Mouse (Mus musculus) C2C12 (cell line): ENCODE measurements around the gene Flrt1. TPM values are rescaled to one million over a fixed set of nuclear protein-coding genes. Genes with fewer than 3 reads are reported as not detected.

ENCODE experiments used
- H3K27me3 ChIP-seq: one replicate; pipeline ENCODE4 v1.6.1; 2011; ENCODE audit not compliant: control insufficient read depth, insufficient read depth, insufficient read length
- H3K36me3 ChIP-seq: one replicate; pipeline ENCODE4 v1.6.1; 2011; ENCODE audit not compliant: control insufficient read depth, insufficient read depth
- H3K4me3 ChIP-seq: one replicate; pipeline ENCODE4 v1.5.1; 2011; ENCODE audit warnings: mild to moderate bottlenecking, control low read depth; ENCODE audit not compliant: poor library complexity, insufficient read depth, severe bottlenecking
- H3K79me2 ChIP-seq: one replicate; pipeline ENCODE4 v1.6.1; 2011; ENCODE audit not compliant: control insufficient read depth, insufficient read depth
- H3K79me3 ChIP-seq: one replicate; pipeline ENCODE4 v1.6.1; 2011; ENCODE audit warnings: low read depth, control low read depth
- H3ac ChIP-seq: one replicate; pipeline ENCODE3; 2011; ENCODE audit warnings: low read depth; ENCODE audit not compliant: control insufficient read depth, insufficient read length
- CEBPB ChIP-seq: IDR thresholded peaks from one replicate; pipeline ENCODE4 v1.6.1; 2011; ENCODE audit warnings: low read depth, mild to moderate bottlenecking, control low read depth, moderate library complexity
- CTCF ChIP-seq: IDR thresholded peaks from one replicate; pipeline ENCODE4 v1.5.1; 2011; ENCODE audit not compliant: control insufficient read depth, insufficient read depth, insufficient read length
- FOSL1 ChIP-seq: IDR thresholded peaks from one replicate; pipeline ENCODE4 v1.8.0; 2011; ENCODE audit warnings: mild to moderate bottlenecking, low read length; ENCODE audit not compliant: poor library complexity, insufficient read depth, severe bottlenecking
- MAX ChIP-seq: IDR thresholded peaks from one replicate; pipeline ENCODE4 v1.6.1; 2011; ENCODE audit warnings: mild to moderate bottlenecking, control low read depth
- MYOD1 ChIP-seq: IDR thresholded peaks from one replicate; pipeline ENCODE4 v1.6.1; 2011; ENCODE audit warnings: low read depth; ENCODE audit not compliant: control insufficient read depth, insufficient read length
- MYOG ChIP-seq: IDR thresholded peaks from one replicate; pipeline ENCODE4 v1.6.1; 2011; ENCODE audit not compliant: control insufficient read depth, insufficient read length; ENCODE audit errors: extremely low read depth
- USF1 ChIP-seq: IDR thresholded peaks from one replicate; pipeline ENCODE4 v1.6.1; 2011; ENCODE audit warnings: low read depth, mild to moderate bottlenecking, control low read depth, moderate library complexity
- polyA plus RNA-seq: library from polyadenylated mRNA; unstranded; fragments of >200 nt; fragmentation: generic; extraction: Trizol; gene quantifications from one replicate; pipeline ENCODE4 v1.2.1, GENCODE M21; 2012; ENCODE audit warnings: missing spikeins

Gene Flrt1
- polyA plus RNA-seq, 1 experiment, result 0.08 TPM

- Histone ChIP-seq H3K4me3 (no peak overlapping the region), H3K79me2 (no peaks in the 10 kb centered on the region), H3ac (no peak overlapping the region), H3K27me3 (no peaks in the 10 kb centered on the region), H3K79me3 (no peaks in the 10 kb centered on the region), H3K36me3 (no peaks in the 10 kb centered on the region)
- no peak for TF ChIP-seq MYOG
- TF ChIP-seq MYOD1, result peak; percentile 62
- no peak for TF ChIP-seq CTCF
- peak; percentile 80 for TF ChIP-seq MAX
- peak; percentile 45 for TF ChIP-seq USF1
- TF ChIP-seq CEBPB, result no peak
- TF ChIP-seq FOSL1, result no peak
Observed at GRCm38 (mm10) chr19:7066034-7066827, 39.3 kb downstream of the Flrt1 start.

- Histone ChIP-seq H3K79me3 (no peaks in the 10 kb centered on the region), H3K4me3 (no peak overlapping the region), H3K27me3 (no peaks in the 10 kb centered on the region), H3K79me2 (no peaks in the 10 kb centered on the region), H3ac (no peak overlapping the region), H3K36me3 (no peaks in the 10 kb centered on the region)
- TF ChIP-seq MYOG (no peak), USF1 (no peak), CTCF (peak; percentile 88)
Observed at GRCm38 (mm10) chr19:7064571-7064970, 41.0 kb downstream of the Flrt1 start.

GRCm38 (mm10) chr19:7062916-7063315 lies 42.6 kb downstream of the Flrt1 start:
- H3K4me3 ChIP-seq, result no peak overlapping the region
- H3K79me3 ChIP-seq, result no peaks in the 10 kb centered on the region
- no peak overlapping the region for H3ac ChIP-seq
- H3K79me2 ChIP-seq, result no peaks in the 10 kb centered on the region
- no peaks in the 10 kb centered on the region for H3K27me3 ChIP-seq
- H3K36me3 ChIP-seq, result no peaks in the 10 kb centered on the region
- TF ChIP-seq MYOG, result no peak
- TF ChIP-seq MYOD1, result no peak
- TF ChIP-seq CEBPB, result no peak
- TF ChIP-seq FOSL1, result no peak
- TF ChIP-seq CTCF, result no peak

GRCm38 (mm10) chr19:7062110-7062509 lies 43.4 kb downstream of the Flrt1 start:
- Histone ChIP-seq H3K4me3 (no peak overlapping the region), H3K36me3 (no peaks in the 10 kb centered on the region), H3ac (no peak overlapping the region), H3K27me3 (no peaks in the 10 kb centered on the region), H3K79me2 (no peaks in the 10 kb centered on the region), H3K79me3 (no peaks in the 10 kb centered on the region)
- TF ChIP-seq FOSL1 (no peak), MYOG (no peak), USF1 (no peak), MAX (no peak), MYOD1 (no peak), CTCF (no peak), CEBPB (no peak)

- Histone ChIP-seq H3K4me3 (no peak overlapping the region), H3K27me3 (no peaks in the 10 kb centered on the region), H3ac (peak overlapping the region; percentile 2), H3K79me3 (no peaks in the 10 kb centered on the region), H3K36me3 (no peaks in the 10 kb centered on the region), H3K79me2 (no peaks in the 10 kb centered on the region)
- no peak for TF ChIP-seq FOSL1
- no peak for TF ChIP-seq USF1
- no peak for TF ChIP-seq CEBPB
- no peak for TF ChIP-seq MAX
Observed at GRCm38 (mm10) chr19:7058541-7058940, 47.0 kb downstream of the Flrt1 start.

- H3K36me3 ChIP-seq, result no peaks in the 10 kb centered on the region
- no peaks in the 10 kb centered on the region for H3K79me2 ChIP-seq
- H3K4me3 ChIP-seq, result peak overlapping the region; percentile 22
- H3ac ChIP-seq, result peak overlapping the region; percentile 2
- H3K79me3 ChIP-seq, result no peaks in the 10 kb centered on the region
- no peaks in the 10 kb centered on the region for H3K27me3 ChIP-seq
- TF ChIP-seq MYOD1 (peak; percentile 98), CEBPB (no peak), FOSL1 (no peak), MAX (no peak), CTCF (peak; percentile 34), USF1 (no peak), MYOG (no peak)
Observed at GRCm38 (mm10) chr19:7057722-7058207, 47.8 kb downstream of the Flrt1 start.
